Mouse (Mus musculus) neural tube, embryonic 13.5 days (tissue): ENCODE results near the gene Arhgap25. TPM values are rescaled to one million over a fixed set of nuclear protein-coding genes. Genes with fewer than 3 reads are reported as not detected.

Experiments
- ATAC-seq: fragments of 200-750 bp; cut with Nextera tagmentation; 2 replicates; pipeline ENCODE4 v1.8.0; 2017; ENCODE audit warnings: low read depth, mild to moderate bottlenecking, moderate TSS enrichment, moderate library complexity
- H3K27ac ChIP-seq: fragments of 300-500 bp; sonication (generic); replicated peaks from 2 replicates; pipeline ENCODE4 v1.5.1; 2015; ENCODE audit warnings: moderate library complexity, mild to moderate bottlenecking, inconsistent platforms
- H3K27me3 ChIP-seq: fragments of 300-500 bp; sonication (generic); 2 replicates; pipeline ENCODE4 v1.6.1; 2015; ENCODE audit warnings: mild to moderate bottlenecking, inconsistent platforms
- H3K36me3 ChIP-seq: fragments of 300-500 bp; sonication (generic); 2 replicates; pipeline ENCODE4 v1.6.1; 2015; ENCODE audit warnings: mild to moderate bottlenecking, inconsistent platforms
- H3K4me1 ChIP-seq: fragments of 300-500 bp; sonication (generic); replicated peaks from 2 replicates; pipeline ENCODE4 v1.6.1; 2015; ENCODE audit warnings: inconsistent platforms
- H3K4me2 ChIP-seq: fragments of 300-500 bp; sonication (generic); 2 replicates; pipeline ENCODE4 v1.6.1; 2015; ENCODE audit warnings: inconsistent platforms, mild to moderate bottlenecking, moderate library complexity
- H3K4me3 ChIP-seq: fragments of 300-500 bp; sonication (generic); 2 replicates; pipeline ENCODE4 v1.5.1; 2015; ENCODE audit warnings: mild to moderate bottlenecking, inconsistent platforms
- H3K9ac ChIP-seq: fragments of 300-500 bp; sonication (generic); 2 replicates; pipeline ENCODE4 v1.6.1; 2015; ENCODE audit warnings: moderate library complexity, mild to moderate bottlenecking, inconsistent platforms
- H3K9me3 ChIP-seq: fragments of 300-500 bp; sonication (generic); 2 replicates; pipeline ENCODE4 v1.6.1; 2016; ENCODE audit warnings: inconsistent platforms
- WGBS: fragments of 180-500 bp; shearing (Covaris S2); methylation state at CpG from one replicate; pipeline ENCODE4 v1.1.7; 2015; 5-methylcytosine and 5-hydroxymethylcytosine counted together
- polyA plus RNA-seq: library from polyadenylated mRNA; unstranded; fragments of >200 nt; fragmentation: Nextera tagmentation; extraction: Ambion mirVana; gene quantifications from 2 replicates; pipeline ENCODE4 v1.2.1, GENCODE M21; 2015

Gene Arhgap25
- polyA plus RNA-seq, 1 experiment from 2014 or later = 4.9 TPM

DNA sequence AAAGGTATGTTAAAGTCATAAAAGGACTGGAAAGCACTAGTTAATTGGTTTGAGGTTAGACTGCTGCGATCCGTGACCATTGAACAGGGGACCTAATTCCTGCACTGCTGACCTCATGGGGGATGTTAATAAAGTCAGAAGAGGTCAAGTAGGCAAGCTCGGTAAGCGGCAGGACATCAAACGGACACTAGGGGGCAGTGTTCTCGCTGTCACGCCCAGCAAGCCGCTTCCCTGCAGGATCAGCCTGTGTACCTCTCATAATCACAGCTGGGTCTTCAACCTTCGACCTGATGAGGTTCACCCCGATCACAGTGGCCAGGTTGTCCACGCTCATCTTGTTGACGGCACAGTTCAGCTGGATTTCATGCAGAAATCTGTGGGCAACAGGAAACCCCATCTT, 66.8 kb downstream of the Arhgap25 start:
- no peaks in the 10 kb centered on the region for H3K27me3 ChIP-seq
- no peak for ATAC-seq
- H3K4me1 ChIP-seq = peaks cover 6% of the 10 kb centered on the region; the same call in 1 of the 2 replicates
- no peaks in the 10 kb centered on the region for H3K9me3 ChIP-seq
- H3K27ac ChIP-seq = no peak overlapping the region
- H3K4me3 ChIP-seq = no peak overlapping the region
- 12% methylated on average over 12 of the region's 12 CpGs for WGBS
- peak overlapping the region; percentile 36 for H3K4me2 ChIP-seq
- no peaks in the 10 kb centered on the region for H3K36me3 ChIP-seq
- H3K9ac ChIP-seq = no peak overlapping the region

DNA sequence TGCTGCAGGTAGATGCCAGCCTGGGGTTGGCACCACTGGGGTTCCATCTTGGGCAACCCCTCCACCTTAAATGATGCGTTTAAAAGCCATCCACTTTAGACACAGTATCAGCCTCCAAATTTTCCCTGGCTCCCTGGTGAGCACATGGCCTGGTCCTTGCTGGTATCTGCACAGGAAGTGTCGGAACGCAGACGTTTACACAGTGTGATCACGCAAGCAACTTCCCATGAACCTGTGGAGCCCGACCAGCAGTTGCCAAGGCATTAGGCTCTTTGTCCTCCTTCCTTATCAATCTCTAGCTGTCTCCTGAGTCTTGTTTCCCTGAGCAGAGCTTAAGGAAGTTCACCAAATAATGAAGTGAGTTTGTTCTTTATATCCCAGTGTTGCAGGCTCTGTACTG, 77.6 kb downstream of the Arhgap25 start:
- Histone ChIP-seq H3K27me3 (no peaks in the 10 kb centered on the region), H3K9me3 (no peaks in the 10 kb centered on the region), H3K4me3 (no peak overlapping the region), H3K9ac (no peak overlapping the region), H3K4me2 (no peak overlapping the region), H3K4me1 (no peaks in the 10 kb centered on the region), H3K27ac (no peak overlapping the region), H3K36me3 (no peaks in the 10 kb centered on the region)
- WGBS = 77% methylated on average over 6 of the region's 6 CpGs
- no peak for ATAC-seq

DNA sequence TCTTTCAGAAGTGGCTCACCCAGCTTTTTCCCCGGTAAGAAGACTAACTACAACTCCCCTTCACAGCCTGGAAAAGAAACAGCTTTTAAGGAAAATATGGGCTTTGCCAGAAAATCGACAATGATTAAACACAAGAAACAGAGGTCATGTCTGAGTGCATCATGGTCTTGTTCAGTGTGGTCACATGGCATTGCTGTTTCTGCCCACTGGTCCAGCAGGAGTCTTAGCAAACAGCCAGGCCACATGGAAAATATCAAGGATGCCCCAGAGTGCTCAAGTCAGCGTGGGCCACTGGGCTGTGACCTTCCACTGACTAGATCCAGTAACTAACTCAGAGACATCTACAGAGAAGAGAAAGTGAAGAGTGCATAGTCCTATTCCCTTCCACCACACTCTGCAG, 81.3 kb downstream of the Arhgap25 start:
- H3K27ac ChIP-seq = no peak overlapping the region
- 73% methylated on average over 3 of the region's 3 CpGs for WGBS
- no peaks in the 10 kb centered on the region for H3K27me3 ChIP-seq
- H3K36me3 ChIP-seq = no peaks in the 10 kb centered on the region
- no peaks in the 10 kb centered on the region for H3K4me1 ChIP-seq
- H3K9me3 ChIP-seq = no peaks in the 10 kb centered on the region
- H3K9ac ChIP-seq = no peak overlapping the region
- H3K4me3 ChIP-seq = no peak overlapping the region
- H3K4me2 ChIP-seq = no peak overlapping the region
- no peak for ATAC-seq

DNA sequence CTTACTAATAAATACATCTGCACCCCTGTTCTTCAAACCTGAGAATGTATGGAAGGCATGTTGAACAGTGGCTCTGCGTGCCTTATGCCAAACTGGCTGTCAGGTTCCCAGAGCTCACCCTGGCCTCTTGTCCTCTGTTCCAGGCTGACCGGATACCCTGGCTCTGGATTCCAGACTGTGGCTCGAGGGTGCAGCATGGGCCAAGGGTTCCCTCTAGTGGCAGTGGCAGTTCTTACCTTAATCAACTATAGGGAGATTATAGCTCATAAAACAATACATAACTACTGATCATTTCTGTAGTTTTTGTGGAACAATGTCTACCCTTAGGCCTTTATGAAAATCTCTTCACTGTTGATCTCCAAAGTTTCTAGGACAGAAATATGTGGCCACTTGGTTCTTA, 82.0 kb downstream of the Arhgap25 start:
- 74% methylated on average over 3 of the region's 3 CpGs for WGBS

DNA sequence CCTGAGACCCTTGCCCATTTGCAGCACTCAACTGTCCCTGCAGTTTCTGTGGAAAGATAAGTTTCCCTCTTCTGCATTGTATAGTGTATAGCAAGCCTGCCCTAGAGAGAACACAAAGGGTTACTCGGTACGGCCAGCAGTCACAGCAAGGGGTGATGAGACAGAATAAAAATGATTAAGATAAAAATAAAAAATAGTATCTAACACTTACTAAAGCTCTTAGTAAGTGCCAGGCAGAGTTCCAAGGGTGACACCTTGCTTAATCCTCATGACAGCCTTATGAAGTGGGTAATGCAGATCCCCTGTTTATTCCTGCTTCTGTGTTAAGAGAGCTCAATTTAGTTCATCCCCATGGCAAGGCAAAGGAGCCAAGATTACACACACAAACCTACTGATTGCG, 83.5 kb downstream of the Arhgap25 start:
- ATAC-seq = no peak

More for the DNA sequence above, 82.0 kb downstream of the Arhgap25 start:
- Histone ChIP-seq H3K4me1 (no peaks in the 10 kb centered on the region), H3K36me3 (no peaks in the 10 kb centered on the region), H3K27ac (no peak overlapping the region), H3K9me3 (no peaks in the 10 kb centered on the region), H3K9ac (no peak overlapping the region), H3K4me2 (no peak overlapping the region), H3K4me3 (no peak overlapping the region), H3K27me3 (no peaks in the 10 kb centered on the region)
- ATAC-seq = no peak

DNA sequence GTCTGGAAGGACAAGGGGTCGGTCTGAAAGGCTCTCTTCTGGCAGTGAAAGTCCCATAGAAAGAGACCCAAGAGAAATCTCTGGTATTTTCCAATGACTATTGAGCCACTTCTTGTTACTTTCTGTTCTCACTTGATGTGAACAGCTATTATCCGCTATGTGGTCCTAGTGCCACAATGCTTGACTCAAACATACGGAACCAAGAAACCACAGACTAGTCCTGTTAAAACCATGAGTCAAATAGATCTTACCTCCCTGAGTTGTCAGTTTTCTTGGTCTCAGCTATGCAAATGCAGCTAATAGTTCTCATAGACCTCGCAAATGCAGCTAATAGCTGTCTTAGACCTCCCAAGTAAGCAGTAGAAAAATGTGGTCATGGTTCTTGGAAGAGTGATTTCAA, 85.8 kb downstream of the Arhgap25 start:
- 90% methylated on average over 4 of the region's 4 CpGs for WGBS
- H3K4me1 ChIP-seq = no peaks in the 10 kb centered on the region
- no peak overlapping the region for H3K4me3 ChIP-seq
- H3K27me3 ChIP-seq = no peaks in the 10 kb centered on the region
- no peaks in the 10 kb centered on the region for H3K9me3 ChIP-seq
- H3K9ac ChIP-seq = no peak overlapping the region
- no peak overlapping the region for H3K4me2 ChIP-seq
- H3K36me3 ChIP-seq = no peaks in the 10 kb centered on the region
- ATAC-seq = no peak
- no peak overlapping the region for H3K27ac ChIP-seq

More for the DNA sequence above, 83.5 kb downstream of the Arhgap25 start:
- no peaks in the 10 kb centered on the region for H3K9me3 ChIP-seq
- no peaks in the 10 kb centered on the region for H3K27me3 ChIP-seq
- no peak overlapping the region for H3K9ac ChIP-seq
- H3K36me3 ChIP-seq = no peaks in the 10 kb centered on the region
- no peak overlapping the region for H3K4me3 ChIP-seq
- 84% methylated on average over 3 of the region's 3 CpGs for WGBS
- H3K4me1 ChIP-seq = no peaks in the 10 kb centered on the region
- H3K27ac ChIP-seq = no peak overlapping the region
- H3K4me2 ChIP-seq = no peak overlapping the region

DNA sequence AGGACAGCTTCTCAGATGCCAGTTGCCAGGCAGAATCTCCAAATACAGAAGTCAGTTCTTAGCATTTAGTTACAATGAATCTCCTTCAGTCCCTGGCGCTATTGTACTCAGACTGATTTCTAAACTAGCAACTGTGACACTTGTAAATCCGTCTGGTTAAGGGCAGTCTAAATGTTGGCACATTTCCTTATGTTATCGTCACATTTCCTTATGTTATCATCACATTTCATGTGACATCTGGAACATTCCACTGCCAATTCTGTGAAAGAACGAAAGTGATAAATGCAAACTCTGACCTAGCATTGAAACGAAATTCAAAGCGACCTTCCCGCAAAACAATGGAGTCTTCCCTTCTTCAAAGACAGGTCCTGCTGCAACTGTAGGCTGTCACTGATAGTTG, 87.8 kb downstream of the Arhgap25 start:
- H3K9ac ChIP-seq = no peak overlapping the region
- no peaks in the 10 kb centered on the region for H3K27me3 ChIP-seq
- no peak overlapping the region for H3K4me2 ChIP-seq
- H3K4me1 ChIP-seq = no peaks in the 10 kb centered on the region
- H3K36me3 ChIP-seq = no peaks in the 10 kb centered on the region
- ATAC-seq = no peak
- no peaks in the 10 kb centered on the region for H3K9me3 ChIP-seq
- no peak overlapping the region for H3K27ac ChIP-seq
- H3K4me3 ChIP-seq = no peak overlapping the region
- WGBS = 81% methylated on average over 7 of the region's 7 CpGs

DNA sequence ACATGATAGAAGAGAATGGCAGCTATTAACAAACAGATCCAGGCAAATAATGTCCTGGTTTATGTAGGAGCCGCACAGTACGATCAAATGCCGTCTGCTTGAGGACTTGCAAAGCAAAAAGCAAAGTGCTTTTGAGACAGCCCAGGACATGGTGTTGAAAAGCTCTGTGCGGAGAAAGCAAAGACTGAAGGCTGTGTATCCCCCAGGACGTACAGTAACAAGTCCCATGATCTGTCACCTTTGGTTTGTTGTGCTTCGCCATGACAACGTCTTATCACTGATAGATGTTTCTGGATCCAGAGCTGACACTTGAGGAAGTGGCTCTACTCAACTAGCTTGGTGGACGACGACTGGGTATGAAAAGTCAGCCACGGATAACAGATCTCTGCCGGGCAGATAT, 89.8 kb downstream of the Arhgap25 start:
- WGBS = 93% methylated on average over 11 of the region's 11 CpGs
- no peaks in the 10 kb centered on the region for H3K9me3 ChIP-seq
- H3K9ac ChIP-seq = no peak overlapping the region
- H3K4me1 ChIP-seq = no peaks in the 10 kb centered on the region
- H3K36me3 ChIP-seq = no peaks in the 10 kb centered on the region
- H3K4me3 ChIP-seq = no peak overlapping the region
- no peak overlapping the region for H3K4me2 ChIP-seq
- no peaks in the 10 kb centered on the region for H3K27me3 ChIP-seq
- no peak overlapping the region for H3K27ac ChIP-seq
- no peak for ATAC-seq

DNA sequence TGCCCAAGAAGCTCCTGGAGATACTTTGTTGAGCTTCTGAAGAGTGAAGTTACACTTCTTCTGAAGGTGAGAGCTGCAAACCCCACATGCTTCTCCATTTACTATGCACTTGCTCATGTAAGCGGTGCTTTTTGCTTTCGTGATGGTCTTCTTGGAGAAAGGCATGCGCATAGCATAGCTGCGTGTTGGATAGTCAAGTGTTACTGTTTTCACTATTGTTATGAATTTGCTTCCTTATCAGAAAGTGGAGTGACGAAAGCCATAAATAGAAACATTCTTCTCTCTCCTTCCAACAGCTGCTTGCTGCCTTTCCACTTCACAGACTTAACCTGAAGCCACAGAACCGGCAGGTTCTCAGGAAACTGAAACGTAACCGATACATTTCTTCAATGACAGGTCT, 96.3 kb downstream of the Arhgap25 start:
- no peak overlapping the region for H3K27ac ChIP-seq
- ATAC-seq = no peak
- no peaks in the 10 kb centered on the region for H3K4me1 ChIP-seq
- no peak overlapping the region for H3K9ac ChIP-seq
- no peaks in the 10 kb centered on the region for H3K27me3 ChIP-seq
- H3K36me3 ChIP-seq = no peaks in the 10 kb centered on the region
- WGBS = 92% methylated on average over 8 of the region's 8 CpGs
- no peak overlapping the region for H3K4me2 ChIP-seq
- no peak overlapping the region for H3K4me3 ChIP-seq
- no peaks in the 10 kb centered on the region for H3K9me3 ChIP-seq

DNA sequence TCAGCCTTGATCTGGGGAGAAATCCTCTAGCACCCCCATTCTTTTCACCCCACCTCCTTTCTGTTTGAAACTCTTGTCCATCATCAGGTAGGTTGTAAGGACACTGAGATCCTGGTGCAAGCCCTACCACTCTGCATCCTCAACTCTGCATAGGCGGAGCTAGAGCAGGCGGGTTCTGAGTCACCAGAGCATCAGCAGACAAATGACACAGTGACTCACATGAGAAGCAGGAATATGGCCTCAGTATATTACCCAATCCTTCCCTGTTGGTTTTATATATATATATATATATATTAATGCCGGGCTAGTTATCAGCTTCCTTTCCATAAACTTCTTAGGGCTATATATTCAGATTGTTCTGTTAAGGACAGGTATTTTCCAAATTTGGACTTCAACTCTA, 97.3 kb downstream of the Arhgap25 start:
- H3K9ac ChIP-seq = no peak overlapping the region
- WGBS = 94% methylated on average over 3 of the region's 3 CpGs
- H3K36me3 ChIP-seq = no peaks in the 10 kb centered on the region
- no peaks in the 10 kb centered on the region for H3K27me3 ChIP-seq
- H3K4me1 ChIP-seq = no peaks in the 10 kb centered on the region
- H3K27ac ChIP-seq = no peak overlapping the region
- H3K4me2 ChIP-seq = no peak overlapping the region
- H3K9me3 ChIP-seq = no peaks in the 10 kb centered on the region
- no peak overlapping the region for H3K4me3 ChIP-seq
- no peak for ATAC-seq

DNA sequence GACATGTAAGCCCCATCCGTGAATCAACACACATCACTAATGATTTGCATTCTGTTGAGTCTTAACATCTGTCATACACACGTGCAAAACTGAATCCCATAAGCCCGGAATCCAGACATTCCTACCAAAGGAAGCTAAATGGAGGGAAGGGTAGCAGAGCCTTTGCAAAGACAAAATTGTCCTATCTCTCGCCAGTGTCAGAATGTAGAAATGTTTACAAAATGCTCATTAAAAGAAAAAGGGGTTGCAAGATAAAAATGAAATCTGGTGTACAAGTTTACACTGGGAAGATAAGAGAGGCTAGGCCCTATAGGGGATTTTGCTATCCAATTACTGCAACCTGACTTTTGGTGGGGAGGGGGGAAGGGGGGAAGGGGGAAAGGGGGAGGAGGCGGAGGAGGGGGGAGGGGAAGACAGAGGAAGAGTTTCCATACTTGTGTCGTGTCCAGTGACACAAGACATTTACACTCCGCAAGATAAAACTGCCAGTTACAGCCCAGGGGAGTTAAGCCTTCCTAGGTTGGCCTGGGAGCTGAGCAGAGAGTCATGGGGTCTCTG, 104.5 kb downstream of the Arhgap25 start, which contains the start of gene Bmp10:
Gene Bmp10 (plus strand): TSS at position 508 of the 558 bp plus-strand sequence.
- ATAC-seq = no peak
- WGBS = 81% methylated on average over 7 of the region's 7 CpGs
- Histone ChIP-seq H3K9me3 (no peaks in the 10 kb centered on the region), H3K4me1 (0 out of 2 replicates have a peak, but pooled peaks cover 2% of the 10 kb centered on the region), H3K9ac (no peak within 1 kb of the TSS), H3K4me3 (no peak within 1 kb of the TSS), H3K36me3 (no peaks in the 10 kb centered on the region), H3K27me3 (no peaks in the 10 kb centered on the region), H3K27ac (no peak within 1 kb of the TSS), H3K4me2 (no peak within 1 kb of the TSS)

DNA sequence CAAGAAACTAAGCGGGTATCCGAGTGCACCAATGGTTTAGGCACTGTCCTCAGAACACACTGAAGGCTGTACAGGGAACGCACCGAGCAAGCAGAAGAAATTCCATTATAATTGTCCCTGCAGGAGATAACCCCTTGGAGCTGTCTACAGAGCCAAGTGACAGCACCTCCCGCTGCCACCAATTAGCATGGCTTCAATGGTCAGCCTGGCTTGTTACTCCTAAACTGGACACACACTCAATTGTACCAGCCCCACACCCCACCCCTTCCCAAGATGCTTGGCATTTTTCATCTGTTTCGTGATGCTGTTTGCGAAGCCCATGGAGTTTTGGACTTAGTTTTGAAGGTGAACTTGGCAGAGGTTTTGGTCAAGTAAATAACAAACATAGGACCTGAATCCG, 105.4 kb downstream of the Arhgap25 start:
- Histone ChIP-seq H3K4me3 (no peak overlapping the region), H3K9me3 (no peaks in the 10 kb centered on the region), H3K4me1 (0 out of 2 replicates have a peak, but pooled peaks cover 2% of the 10 kb centered on the region), H3K27ac (no peak overlapping the region), H3K4me2 (no peak overlapping the region), H3K9ac (no peak overlapping the region), H3K27me3 (no peaks in the 10 kb centered on the region), H3K36me3 (no peaks in the 10 kb centered on the region)
- ATAC-seq = no peak
- 71% methylated on average over 8 of the region's 8 CpGs for WGBS

DNA sequence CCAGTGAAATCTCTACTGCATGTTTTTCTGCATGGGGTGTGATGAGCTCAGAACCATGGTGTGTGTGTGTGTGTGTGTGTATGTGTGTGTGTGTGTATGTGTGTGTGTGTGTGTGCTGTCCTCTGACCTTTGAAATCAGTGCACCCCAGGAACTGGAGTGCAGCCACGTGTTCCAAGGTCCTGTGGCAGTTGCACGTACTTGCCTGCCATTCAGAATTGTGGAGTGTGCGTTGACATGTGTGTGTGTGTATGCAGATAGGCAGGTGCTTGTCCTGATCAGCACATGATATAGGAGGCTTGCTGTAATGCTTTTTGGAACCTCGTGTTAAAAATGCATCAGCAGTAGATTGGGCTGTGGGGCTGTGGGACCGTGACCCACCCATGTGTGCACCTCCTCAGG, 106.1 kb downstream of the Arhgap25 start:
- Histone ChIP-seq H3K9ac (no peak overlapping the region), H3K27me3 (no peaks in the 10 kb centered on the region), H3K36me3 (no peaks in the 10 kb centered on the region), H3K4me1 (0 out of 2 replicates have a peak, but pooled peaks cover 2% of the 10 kb centered on the region), H3K4me3 (no peak overlapping the region), H3K27ac (no peak overlapping the region), H3K9me3 (no peaks in the 10 kb centered on the region), H3K4me2 (no peak overlapping the region)
- ATAC-seq = no peak
- WGBS = 83% methylated on average over 5 of the region's 5 CpGs
